Mouse (Mus musculus) heart, embryonic 16.5 days (tissue): Measurements from ENCODE around the gene Itpkc. TPM values are rescaled to one million over a fixed set of nuclear protein-coding genes. Genes with fewer than 3 reads are reported as not detected.

Source experiments
- ATAC-seq: fragments of 200-750 bp; cut with Nextera tagmentation; replicated peaks from 2 replicates; pipeline ENCODE4 v1.8.0; 2017; ENCODE audit warnings: moderate number of reproducible peaks; ENCODE audit not compliant: insufficient read depth, low FRiP score; ENCODE audit errors: extremely low read depth
- H3K27ac ChIP-seq: fragments of 300-500 bp; sonication (generic); 2 replicates; pipeline ENCODE4 v1.5.1; 2014; ENCODE audit warnings: mild to moderate bottlenecking, low read length, control low read depth, moderate library complexity
- H3K27me3 ChIP-seq: fragments of 300-500 bp; sonication (generic); 2 replicates; pipeline ENCODE4 v1.6.1; 2014; ENCODE audit warnings: low read length, mixed read lengths; ENCODE audit not compliant: control insufficient read depth, insufficient read depth
- H3K36me3 ChIP-seq: fragments of 300-500 bp; sonication (generic); 2 replicates; pipeline ENCODE4 v1.6.1; 2014; ENCODE audit not compliant: control insufficient read depth, insufficient read depth
- H3K4me1 ChIP-seq: fragments of 300-500 bp; sonication (generic); 2 replicates; pipeline ENCODE4 v1.6.1; 2014; ENCODE audit warnings: low read length, mixed read lengths; ENCODE audit not compliant: control insufficient read depth, insufficient read depth
- H3K4me2 ChIP-seq: fragments of 300-500 bp; sonication (generic); 2 replicates; pipeline ENCODE4 v1.6.1; 2014; ENCODE audit warnings: low read depth, mild to moderate bottlenecking, control low read depth, low read length
- H3K4me3 ChIP-seq: fragments of 300-500 bp; sonication (generic); 2 replicates; pipeline ENCODE4 v1.5.1; 2014; ENCODE audit warnings: mild to moderate bottlenecking, control low read depth, low read length
- H3K9ac ChIP-seq: fragments of 300-500 bp; sonication (generic); 2 replicates; pipeline ENCODE4 v1.6.1; 2014; ENCODE audit warnings: low read length, control low read depth
- H3K9me3 ChIP-seq: fragments of 300-500 bp; sonication (generic); replicated peaks from 2 replicates; pipeline ENCODE4 v1.6.1; 2016; ENCODE audit warnings: low read length; ENCODE audit not compliant: control insufficient read depth
- WGBS: fragments of 180-500 bp; shearing (Covaris S2); extraction: QIAGEN DNeasy Blood & Tissue Kit; methylation state at CpG from one replicate; pipeline ENCODE4 v1.1.7; 2014; 5-methylcytosine and 5-hydroxymethylcytosine counted together
- polyA plus RNA-seq: library from polyadenylated mRNA; unstranded; fragments of >200 nt; fragmentation: Nextera tagmentation; extraction: Ambion mirVana; gene quantifications from 2 replicates; pipeline ENCODE4 v1.2.1, GENCODE M21; 2015

The Itpkc gene
- polyA plus RNA-seq, 1 experiment from 2014 or later: 2.5 TPM

- Histone ChIP-seq H3K9ac (no peak overlapping the region), H3K27ac (no peak overlapping the region), H3K27me3 (no peaks in the 10 kb centered on the region), H3K4me3 (no peak overlapping the region), H3K9me3 (no peaks in the 10 kb centered on the region), H3K4me1 (peaks cover 21% of the 10 kb centered on the region), H3K4me2 (no peak overlapping the region), H3K36me3 (peaks cover 3% of the 10 kb centered on the region; the same call in 1 of the 2 replicates)
- no peak for ATAC-seq
- 68% methylated on average over 7 of the region's 7 CpGs for WGBS
Observed at GRCm38 (mm10) chr7:27260856-27261255, 32.4 kb upstream of the Itpkc start.

DNA sequence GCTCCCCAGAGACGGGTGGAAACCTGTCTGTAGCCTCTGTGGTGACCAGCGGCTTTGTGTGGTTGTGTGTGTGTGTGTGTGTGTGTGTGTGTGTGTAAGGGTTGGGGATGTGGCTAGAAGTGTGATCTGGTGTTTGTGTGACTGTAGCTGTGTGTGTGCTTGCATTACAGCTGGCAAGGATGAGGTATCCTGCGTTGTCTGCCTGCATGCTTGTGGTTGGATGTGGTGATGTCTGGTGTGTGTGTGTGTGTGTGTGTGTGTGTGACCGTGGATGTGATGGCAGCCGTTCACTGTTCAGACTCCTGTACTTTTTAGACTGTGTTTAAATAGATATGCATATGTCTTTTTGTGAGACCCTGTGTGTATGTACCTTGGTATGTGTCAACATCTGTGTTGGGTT, 31.3 kb upstream of the Itpkc start:
- H3K27ac ChIP-seq: no peak overlapping the region
- H3K4me2 ChIP-seq: peak overlapping the region; percentile 92
- 39% methylated on average over 5 of the region's 5 CpGs for WGBS
- H3K27me3 ChIP-seq: no peaks in the 10 kb centered on the region
- peaks cover 21% of the 10 kb centered on the region for H3K4me1 ChIP-seq
- H3K9me3 ChIP-seq: no peaks in the 10 kb centered on the region
- no peak for ATAC-seq
- H3K4me3 ChIP-seq: peak overlapping the region; percentile 71
- H3K9ac ChIP-seq: peak overlapping the region; percentile 82
- peaks cover 3% of the 10 kb centered on the region; the same call in 1 of the 2 replicates for H3K36me3 ChIP-seq

- WGBS: 11% methylated on average over 9 of the region's 9 CpGs
- H3K27ac ChIP-seq: peak overlapping the region; percentile 49
Observed at GRCm38 (mm10) chr7:27259271-27259721, 30.8 kb upstream of the Itpkc start.

GRCm38 (mm10) chr7:27258205-27258899, 29.9 kb upstream of the Itpkc start, which contains the start of gene Numbl:
Gene Numbl, plus strand, starts transcription at chr7:27258433.
- H3K4me2 ChIP-seq: peak within 1 kb of the TSS; percentile 92
- WGBS: under 1% methylated on average over 47 of the region's 47 CpGs
- no peaks in the 10 kb centered on the region for H3K27me3 ChIP-seq
- H3K36me3 ChIP-seq: peaks cover 3% of the 10 kb centered on the region; the same call in 1 of the 2 replicates
- ATAC-seq: peak; percentile 82
- peak within 1 kb of the TSS; percentile 84 for H3K27ac ChIP-seq
- peaks cover 21% of the 10 kb centered on the region for H3K4me1 ChIP-seq
- peak within 1 kb of the TSS; percentile 82 for H3K9ac ChIP-seq
- peak within 1 kb of the TSS; percentile 71 for H3K4me3 ChIP-seq
- no peaks in the 10 kb centered on the region for H3K9me3 ChIP-seq

More at GRCm38 (mm10) chr7:27259271-27259721, 30.8 kb upstream of the Itpkc start:
- peak overlapping the region; percentile 71 for H3K4me3 ChIP-seq
- H3K27me3 ChIP-seq: no peaks in the 10 kb centered on the region
- peak overlapping the region; percentile 92 for H3K4me2 ChIP-seq
- peaks cover 21% of the 10 kb centered on the region for H3K4me1 ChIP-seq
- no peak for ATAC-seq
- H3K9me3 ChIP-seq: no peaks in the 10 kb centered on the region
- H3K36me3 ChIP-seq: peaks cover 3% of the 10 kb centered on the region; the same call in 1 of the 2 replicates
- H3K9ac ChIP-seq: peak overlapping the region; percentile 82

GRCm38 (mm10) chr7:27257852-27258204, 29.4 kb upstream of the Itpkc start:
- no peaks in the 10 kb centered on the region for H3K27me3 ChIP-seq
- H3K36me3 ChIP-seq: peaks cover 3% of the 10 kb centered on the region; the same call in 1 of the 2 replicates
- H3K4me3 ChIP-seq: peak overlapping the region; percentile 71
- WGBS: 3% methylated on average over 5 of the region's 6 CpGs
- H3K27ac ChIP-seq: peak overlapping the region; percentile 84
- no peaks in the 10 kb centered on the region for H3K9me3 ChIP-seq
- peaks cover 21% of the 10 kb centered on the region for H3K4me1 ChIP-seq
- peak overlapping the region; percentile 71 for H3K9ac ChIP-seq
- ATAC-seq: 0 out of 2 replicates have a peak, but pooled peaks have one; percentile 1
- H3K4me2 ChIP-seq: peak overlapping the region; percentile 92

DNA sequence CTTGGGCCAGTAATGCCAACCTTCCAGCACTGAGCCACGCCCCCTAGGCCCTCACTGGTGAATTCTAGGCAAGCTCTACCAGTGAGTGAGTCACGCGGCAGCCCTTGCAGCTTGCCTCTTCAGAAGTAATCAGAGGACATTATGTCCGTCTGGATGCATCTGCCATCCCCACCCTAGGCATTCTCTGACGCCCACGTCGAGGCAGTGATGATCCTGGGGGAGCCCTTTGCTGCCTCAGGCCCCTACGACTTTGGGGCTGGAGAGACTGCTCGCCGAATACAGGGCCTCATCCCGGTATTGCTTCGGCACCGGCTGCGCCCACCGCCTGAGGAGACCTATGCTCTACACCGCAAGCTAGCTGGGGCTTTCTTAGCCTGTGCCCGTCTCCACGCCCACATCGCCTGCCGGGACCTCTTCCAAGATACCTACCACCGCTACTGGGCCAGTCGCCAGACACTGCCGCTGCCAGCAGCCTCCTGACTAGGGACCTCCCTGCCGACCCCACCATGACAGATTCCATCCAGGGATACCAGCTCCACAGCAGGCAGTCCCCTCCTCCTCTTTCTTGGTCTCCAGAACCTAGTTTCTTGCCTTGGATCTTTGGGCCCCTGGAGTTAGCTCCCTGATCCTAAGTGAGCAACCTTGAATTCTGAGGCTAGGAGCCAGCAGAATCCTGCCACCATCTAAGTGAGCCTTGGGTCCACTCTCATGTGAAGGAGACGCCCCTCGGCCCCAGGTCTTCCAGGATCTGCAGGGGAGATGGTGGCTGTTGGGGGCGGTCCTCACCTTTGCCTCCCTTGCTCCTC, 28.8 kb upstream of the Itpkc start:
- H3K9me3 ChIP-seq: no peaks in the 10 kb centered on the region
- no peaks in the 10 kb centered on the region for H3K27me3 ChIP-seq
- peak; percentile 31; the same call in 1 of the 2 replicates for ATAC-seq
- peak overlapping the region; percentile 84 for H3K27ac ChIP-seq
- H3K4me2 ChIP-seq: peak overlapping the region; percentile 92
- peak overlapping the region; percentile 39 for H3K9ac ChIP-seq
- peaks cover under 1% of the 10 kb centered on the region; the same call in 1 of the 2 replicates for H3K36me3 ChIP-seq
- WGBS: 17% methylated on average over 27 of the region's 27 CpGs
- peaks cover 21% of the 10 kb centered on the region for H3K4me1 ChIP-seq
- peak overlapping the region; percentile 25 for H3K4me3 ChIP-seq

GRCm38 (mm10) chr7:27255721-27256120, 27.3 kb upstream of the Itpkc start:
- ATAC-seq: no peak
- H3K9me3 ChIP-seq: no peaks in the 10 kb centered on the region
- WGBS: 68% methylated on average over 3 of the region's 3 CpGs
- H3K9ac ChIP-seq: no peak overlapping the region
- no peaks in the 10 kb centered on the region for H3K27me3 ChIP-seq
- no peak overlapping the region for H3K4me2 ChIP-seq
- no peak overlapping the region for H3K4me3 ChIP-seq
- no peak overlapping the region for H3K27ac ChIP-seq
- peaks cover 21% of the 10 kb centered on the region for H3K4me1 ChIP-seq
- H3K36me3 ChIP-seq: no peaks in the 10 kb centered on the region; the same call in 1 of the 2 replicates

- Histone ChIP-seq H3K4me3 (no peak overlapping the region), H3K4me2 (no peak overlapping the region), H3K36me3 (no peaks in the 10 kb centered on the region; the same call in 1 of the 2 replicates), H3K9me3 (peaks cover 3% of the 10 kb centered on the region; the same call in 1 of the 2 replicates), H3K9ac (no peak overlapping the region), H3K27ac (no peak overlapping the region), H3K27me3 (no peaks in the 10 kb centered on the region), H3K4me1 (peaks cover 10% of the 10 kb centered on the region)
- 82% methylated on average over 6 of the region's 6 CpGs for WGBS
- ATAC-seq: no peak
Observed at GRCm38 (mm10) chr7:27251946-27252345, 23.5 kb upstream of the Itpkc start.
